Mouse (Mus musculus) testis, postnatal 14 days (tissue): ENCODE results near the gene Ppp6c.
"Not testable (repeated sequence)": the region's sequence is repeated elsewhere in the genome, so short reads cannot be mapped to it uniquely, and the experiment has no call there.

Experiments used
- DNase-seq: peaks from one replicate; pipeline ENCODE4 v3.0.0; 2021; ENCODE audit warnings: low spot score

The Ppp6c gene

GRCm38 (mm10) chr2:39226019-39226640 is at the start of gene Ppp6c:
Gene Ppp6c (minus strand): TSS chr2:39226451.
- peak; percentile 96 for DNase-seq

GRCm38 (mm10) chr2:39268357-39268756 is 42.1 kb upstream of the Ppp6c start:
- DNase-seq = no peak

GRCm38 (mm10) chr2:39252275-39252674 is 26.0 kb upstream of the Ppp6c start:
- DNase-seq = not testable (repeated sequence)

- not testable (repeated sequence) for DNase-seq
Observed at GRCm38 (mm10) chr2:39246862-39247261, 20.6 kb upstream of the Ppp6c start.

GRCm38 (mm10) chr2:39226731-39227130 is 480 bp upstream of the Ppp6c start:
- DNase-seq = no peak

- DNase-seq = peak; percentile 53
Observed at GRCm38 (mm10) chr2:39225331-39226018, 776 bp downstream of the Ppp6c start.

GRCm38 (mm10) chr2:39224621-39225020 is 1.6 kb downstream of the Ppp6c start:
- DNase-seq = no peak

- DNase-seq = no peak
Observed at GRCm38 (mm10) chr2:39220010-39220409, 6.2 kb downstream of the Ppp6c start.

- no peak for DNase-seq
Observed at GRCm38 (mm10) chr2:39219034-39219433, 7.2 kb downstream of the Ppp6c start.

GRCm38 (mm10) chr2:39217150-39217549 is 9.1 kb downstream of the Ppp6c start:
- DNase-seq = no peak

GRCm38 (mm10) chr2:39210738-39211137 is 15.5 kb downstream of the Ppp6c start:
- DNase-seq = no peak

GRCm38 (mm10) chr2:39203359-39203758 is 22.9 kb downstream of the Ppp6c start:
- DNase-seq = no peak

- no peak for DNase-seq
Observed at GRCm38 (mm10) chr2:39194809-39195208, 31.4 kb downstream of the Ppp6c start.

- DNase-seq = peak; percentile 98
Observed at GRCm38 (mm10) chr2:39190561-39191056, 35.6 kb downstream of the Ppp6c start, which contains the start of gene Scai. Gene Scai (minus strand): TSS chr2:39190734.

GRCm38 (mm10) chr2:39189961-39190560 is 36.2 kb downstream of the Ppp6c start:
- DNase-seq = no peak

- no peak for DNase-seq
Observed at GRCm38 (mm10) chr2:39185942-39186341, 40.3 kb downstream of the Ppp6c start.

- DNase-seq = no peak
Observed at GRCm38 (mm10) chr2:39183587-39183986, 42.7 kb downstream of the Ppp6c start.

- DNase-seq = no peak
Observed at GRCm38 (mm10) chr2:39160996-39161395, 65.3 kb downstream of the Ppp6c start.

GRCm38 (mm10) chr2:39157916-39158315 is 68.3 kb downstream of the Ppp6c start:
- DNase-seq = no peak

- DNase-seq = no peak
Observed at GRCm38 (mm10) chr2:39156821-39157220, 69.4 kb downstream of the Ppp6c start.

GRCm38 (mm10) chr2:39150943-39151342 is 75.3 kb downstream of the Ppp6c start:
- DNase-seq = no peak

- no peak for DNase-seq
Observed at GRCm38 (mm10) chr2:39148075-39148474, 78.2 kb downstream of the Ppp6c start.

- no peak for DNase-seq
Observed at GRCm38 (mm10) chr2:39146469-39146868, 79.8 kb downstream of the Ppp6c start.
